Mouse (Mus musculus) liver, embryonic 13.5 days (tissue): ENCODE data around the gene Hmcn2. TPM values are rescaled to one million over a fixed set of nuclear protein-coding genes. Genes with fewer than 3 reads are reported as not detected.

ENCODE experiments used
- ATAC-seq: fragments of 200-750 bp; cut with Nextera tagmentation; 2 replicates; pipeline ENCODE4 v1.8.0; 2017; ENCODE audit warnings: low read depth, mild to moderate bottlenecking, moderate number of reproducible peaks, moderate library complexity
- DNase-seq: peaks from one replicate; pipeline ENCODE4 v3.0.0; 2022
- H3K27ac ChIP-seq: fragments of 300-500 bp; sonication (generic); 2 replicates; pipeline ENCODE4 v1.5.1; 2015; ENCODE audit warnings: moderate library complexity, mild to moderate bottlenecking, inconsistent platforms
- H3K27me3 ChIP-seq: fragments of 300-500 bp; sonication (generic); 2 replicates; pipeline ENCODE4 v1.6.1; 2015; ENCODE audit warnings: mild to moderate bottlenecking, inconsistent platforms
- H3K36me3 ChIP-seq: fragments of 300-500 bp; sonication (generic); 2 replicates; pipeline ENCODE4 v1.6.1; 2015; ENCODE audit warnings: mild to moderate bottlenecking, inconsistent platforms
- H3K4me1 ChIP-seq: fragments of 300-500 bp; sonication (generic); replicated peaks from 2 replicates; pipeline ENCODE4 v1.6.1; 2015; ENCODE audit warnings: inconsistent platforms
- H3K4me2 ChIP-seq: fragments of 300-500 bp; sonication (generic); 2 replicates; pipeline ENCODE4 v1.6.1; 2015; ENCODE audit warnings: inconsistent platforms, mild to moderate bottlenecking, moderate library complexity
- H3K4me3 ChIP-seq: fragments of 300-500 bp; sonication (generic); replicated peaks from 2 replicates; pipeline ENCODE4 v1.5.1; 2015; ENCODE audit warnings: mild to moderate bottlenecking, inconsistent platforms
- H3K9ac ChIP-seq: fragments of 300-500 bp; sonication (generic); 2 replicates; pipeline ENCODE4 v1.6.1; 2015; ENCODE audit warnings: mild to moderate bottlenecking, inconsistent platforms
- H3K9me3 ChIP-seq: fragments of 300-500 bp; sonication (generic); replicated peaks from 2 replicates; pipeline ENCODE4 v1.6.1; 2016; ENCODE audit warnings: inconsistent platforms
- WGBS: fragments of 180-500 bp; shearing (Covaris S2); methylation state at CpG from one replicate; pipeline ENCODE4 v1.1.7; 2015; ENCODE audit not compliant: insufficient replicate concordance; 5-methylcytosine and 5-hydroxymethylcytosine counted together
- polyA plus RNA-seq: library from polyadenylated mRNA; unstranded; fragments of >200 nt; fragmentation: Nextera tagmentation; extraction: Ambion mirVana; gene quantifications from 2 replicates; pipeline ENCODE4 v1.2.1, GENCODE M21; 2015

Gene Hmcn2
- polyA plus RNA-seq, 1 experiment from 2014 or later, result 0.25 TPM

- WGBS, result under 1% methylated on average over 48 of the region's 49 CpGs
- Histone ChIP-seq H3K27ac (peak within 1 kb of the TSS; percentile 9; the same call in 1 of the 2 replicates), H3K4me1 (peaks cover 43% of the 10 kb centered on the region), H3K27me3 (peaks cover 22% of the 10 kb centered on the region), H3K4me3 (peak within 1 kb of the TSS; percentile 62), H3K4me2 (peak within 1 kb of the TSS; percentile 79), H3K9me3 (no peaks in the 10 kb centered on the region), H3K9ac (peak within 1 kb of the TSS; percentile 72), H3K36me3 (no peaks in the 10 kb centered on the region)
- peak; percentile 84 for ATAC-seq
- DNase-seq, result peak; percentile 61
These were observed 155.9 kb downstream of the Hmcn2 start, which contains the start of gene Ass1 for GRCm38 (mm10) chr2:31469931-31470682. Ass1 (plus strand) TSS chr2:31470207.

GRCm38 (mm10) chr2:31470683-31471385 lies 156.6 kb downstream of the Hmcn2 start:
- DNase-seq (no peak), ATAC-seq (peak; percentile 35)
- Histone ChIP-seq H3K36me3 (no peaks in the 10 kb centered on the region), H3K27ac (peak overlapping the region; percentile 9; the same call in 1 of the 2 replicates), H3K4me2 (peak overlapping the region; percentile 79), H3K9me3 (no peaks in the 10 kb centered on the region), H3K4me1 (peaks cover 42% of the 10 kb centered on the region), H3K9ac (peak overlapping the region; percentile 72), H3K4me3 (peak overlapping the region; percentile 62), H3K27me3 (peaks cover 22% of the 10 kb centered on the region)
- WGBS, result 4% methylated on average over 18 of the region's 19 CpGs

DNA sequence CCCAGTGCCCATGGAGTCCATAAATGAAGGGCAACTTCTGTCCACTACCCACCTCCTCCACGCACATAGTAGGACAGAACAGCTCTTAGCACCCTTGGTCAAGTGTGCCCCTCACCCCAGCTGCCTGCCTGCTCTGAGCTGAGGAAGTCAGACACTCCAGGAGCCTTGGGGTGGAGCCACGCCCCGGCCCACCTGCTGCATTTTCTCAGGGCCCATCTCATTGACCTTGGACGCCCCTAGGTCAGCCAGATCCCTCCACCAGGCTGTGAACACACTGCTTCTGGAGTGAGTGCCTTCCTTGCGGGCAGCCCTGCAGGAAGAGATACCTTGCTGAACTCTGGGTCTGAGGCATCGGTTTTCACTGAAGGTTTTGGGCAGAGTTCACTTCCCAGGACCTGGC lies 157.4 kb downstream of the Hmcn2 start:
- Histone ChIP-seq H3K9ac (peak overlapping the region; percentile 72; the same call in 1 of the 2 replicates), H3K36me3 (no peaks in the 10 kb centered on the region), H3K4me2 (peak overlapping the region; percentile 79), H3K27me3 (peaks cover 22% of the 10 kb centered on the region), H3K4me1 (peaks cover 42% of the 10 kb centered on the region), H3K27ac (no peak overlapping the region), H3K9me3 (no peaks in the 10 kb centered on the region), H3K4me3 (0 out of 2 replicates have a peak overlapping the region, but pooled peaks have one; percentile 62)
- DNase-seq, result no peak
- 42% methylated on average over 6 of the region's 6 CpGs for WGBS
- ATAC-seq, result no peak

DNA sequence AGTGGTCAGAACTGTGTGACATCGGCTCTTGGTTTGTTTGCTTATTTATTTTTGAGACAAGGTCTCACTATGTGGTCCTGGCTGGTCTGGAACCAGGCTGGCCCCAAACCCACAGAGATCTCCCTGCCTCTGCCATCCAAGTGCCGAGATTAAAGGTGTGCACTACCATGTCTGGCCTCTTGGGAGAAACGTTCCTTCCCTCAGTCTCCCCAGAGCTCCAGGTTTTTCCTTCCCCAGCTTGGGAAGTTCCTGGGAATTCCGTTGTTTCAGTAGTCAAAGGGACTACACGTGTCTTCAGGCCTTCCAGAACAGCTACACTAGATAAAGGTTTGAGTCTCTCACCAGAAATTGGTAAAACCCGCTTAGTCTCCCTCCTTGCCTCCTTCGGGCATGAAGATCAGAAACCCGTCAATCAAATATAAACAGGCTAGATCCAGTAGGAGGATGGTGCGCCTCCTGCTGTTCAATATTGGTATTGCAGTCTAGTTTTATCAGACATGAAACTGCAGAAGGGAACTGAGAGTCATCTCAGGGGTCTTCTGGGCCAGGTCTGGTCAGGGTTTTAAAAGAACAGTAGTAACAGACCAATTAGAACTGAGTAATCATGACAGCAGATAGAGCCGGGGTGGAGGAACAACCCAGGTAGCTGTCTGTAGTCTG lies 158.3 kb downstream of the Hmcn2 start:
- no peaks in the 10 kb centered on the region for H3K36me3 ChIP-seq
- 34% methylated on average over 10 of the region's 10 CpGs for WGBS
- peak; percentile 34 for DNase-seq

DNA sequence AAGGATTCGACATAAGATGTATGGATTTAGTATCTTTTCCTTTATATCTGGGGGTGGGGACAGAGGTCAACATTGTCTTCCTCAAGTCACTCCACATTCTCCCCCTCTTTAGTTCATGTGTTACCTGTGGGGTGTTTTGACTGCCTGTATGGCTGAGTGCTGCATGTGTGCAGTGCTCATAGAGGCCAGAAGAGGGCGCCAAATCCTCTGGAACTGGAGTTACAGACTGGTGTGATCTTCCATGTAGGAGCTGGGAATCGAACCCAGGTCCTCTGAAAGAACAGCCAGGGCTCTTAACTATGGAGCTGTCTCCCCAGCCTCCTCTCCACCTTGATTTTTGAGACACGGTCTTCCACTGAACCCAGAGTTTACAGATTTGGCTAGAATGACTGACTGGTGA lies 159.7 kb downstream of the Hmcn2 start:
- DNase-seq (no peak), ATAC-seq (no peak)
- no peak overlapping the region for H3K9ac ChIP-seq
- H3K27me3 ChIP-seq, result peaks cover 16% of the 10 kb centered on the region; the same call in 1 of the 2 replicates
- H3K4me1 ChIP-seq, result peaks cover 38% of the 10 kb centered on the region
- H3K9me3 ChIP-seq, result no peaks in the 10 kb centered on the region
- no peak overlapping the region for H3K4me2 ChIP-seq
- peaks cover 3% of the 10 kb centered on the region for H3K36me3 ChIP-seq
- no peak overlapping the region for H3K27ac ChIP-seq
- WGBS, result 52% methylated on average over 4 of the region's 4 CpGs
- H3K4me3 ChIP-seq, result no peak overlapping the region

More for the DNA sequence above, 158.3 kb downstream of the Hmcn2 start:
- no peak overlapping the region for H3K9ac ChIP-seq
- H3K4me3 ChIP-seq, result no peak overlapping the region
- peaks cover 42% of the 10 kb centered on the region for H3K4me1 ChIP-seq
- no peak for ATAC-seq
- peaks cover 22% of the 10 kb centered on the region for H3K27me3 ChIP-seq
- H3K9me3 ChIP-seq, result no peaks in the 10 kb centered on the region
- H3K27ac ChIP-seq, result no peak overlapping the region
- H3K4me2 ChIP-seq, result peak overlapping the region; percentile 79; the same call in 1 of the 2 replicates

GRCm38 (mm10) chr2:31474686-31475085 lies 160.5 kb downstream of the Hmcn2 start:
- H3K4me3 ChIP-seq, result no peak overlapping the region
- no peak overlapping the region for H3K9ac ChIP-seq
- H3K27ac ChIP-seq, result no peak overlapping the region
- H3K27me3 ChIP-seq, result peaks cover 8% of the 10 kb centered on the region; the same call in 1 of the 2 replicates
- H3K9me3 ChIP-seq, result no peaks in the 10 kb centered on the region
- peaks cover 11% of the 10 kb centered on the region for H3K36me3 ChIP-seq
- no peak for ATAC-seq
- 69% methylated on average over 5 of the region's 5 CpGs for WGBS
- H3K4me2 ChIP-seq, result no peak overlapping the region
- DNase-seq, result no peak
- H3K4me1 ChIP-seq, result peaks cover 35% of the 10 kb centered on the region

DNA sequence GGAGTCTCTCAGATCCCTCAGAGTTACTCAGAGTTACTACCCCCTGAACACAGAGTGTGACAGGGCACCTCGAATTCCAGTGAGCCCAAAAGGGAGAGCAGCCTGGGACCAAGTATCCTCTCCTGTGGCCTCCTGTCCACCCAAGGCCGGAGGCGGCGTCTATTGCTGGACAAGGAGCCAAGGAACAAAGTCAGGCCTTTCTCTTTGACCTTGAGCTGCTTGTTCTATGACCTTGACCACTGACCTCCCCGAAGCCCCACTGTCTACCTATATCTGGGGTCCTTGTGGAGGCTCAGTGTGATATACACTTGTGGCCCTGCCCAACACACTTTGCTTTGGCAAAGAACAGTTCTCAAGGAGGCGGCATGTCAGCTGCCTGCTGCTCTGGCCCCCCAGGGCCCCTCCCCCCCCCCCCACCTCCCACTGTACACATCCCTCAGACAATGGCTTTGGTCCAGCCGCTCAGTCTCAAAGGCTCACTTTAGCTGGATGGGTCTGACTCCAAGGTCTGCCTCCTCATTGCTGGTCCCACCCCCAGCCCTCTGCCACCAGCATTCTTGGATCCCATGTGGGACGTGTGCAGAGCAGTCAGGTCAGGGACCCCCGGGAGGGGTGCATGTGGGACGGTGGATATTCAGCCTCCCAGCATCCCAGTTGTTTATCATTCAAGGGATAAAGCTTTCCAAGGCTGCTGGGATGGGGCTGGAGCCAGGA lies 162.0 kb downstream of the Hmcn2 start:
- no peak for ATAC-seq

DNA sequence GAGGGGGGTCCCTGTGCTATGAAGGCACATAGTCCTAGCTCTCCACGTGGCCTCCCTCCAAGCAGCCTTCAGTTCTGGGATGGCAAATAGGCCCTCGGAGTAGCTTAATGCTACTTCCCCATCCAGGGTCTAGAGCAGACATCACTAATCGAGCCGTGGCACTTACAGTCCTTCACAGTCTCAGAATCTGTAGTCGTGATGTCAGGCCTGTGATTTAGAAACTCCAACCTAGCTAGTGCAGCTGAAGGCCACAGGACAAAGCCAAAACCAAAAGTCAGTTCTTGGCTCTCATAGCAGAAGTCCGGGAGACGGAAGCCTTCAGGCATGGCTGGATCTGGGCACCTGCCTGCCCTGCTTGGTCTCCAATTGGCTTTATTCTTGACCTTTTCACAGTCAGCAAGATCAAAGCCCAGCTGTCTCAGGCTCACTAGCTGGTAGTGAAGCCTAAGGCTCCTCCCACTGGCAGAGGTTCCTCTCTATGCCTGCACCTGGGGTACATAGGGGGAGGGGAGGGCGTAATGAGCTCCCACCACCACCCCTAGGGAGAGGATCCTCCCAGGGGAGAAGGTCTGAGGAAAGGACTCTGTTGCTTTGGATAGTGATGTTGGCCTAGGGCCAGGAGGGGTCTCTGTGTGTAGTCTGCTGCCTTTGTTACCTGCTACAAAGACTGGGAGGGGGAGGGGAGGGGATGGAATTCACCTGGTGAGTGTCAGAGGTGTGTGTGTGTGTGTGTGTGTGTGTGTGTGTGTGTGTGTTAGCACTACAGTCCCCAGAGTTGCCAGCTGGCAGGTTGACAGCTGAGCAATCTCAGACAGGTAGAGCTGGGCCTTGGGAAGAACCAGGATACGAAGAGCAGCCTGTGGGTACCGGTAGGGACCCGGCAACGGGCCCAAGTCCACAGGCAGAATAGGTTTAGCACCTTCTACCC lies 163.3 kb downstream of the Hmcn2 start:
- ATAC-seq (no peak), DNase-seq (no peak)
- 71% methylated on average over 12 of the region's 12 CpGs for WGBS
- Histone ChIP-seq H3K27ac (no peak overlapping the region), H3K9me3 (no peaks in the 10 kb centered on the region), H3K4me1 (peaks cover 7% of the 10 kb centered on the region; the same call in 1 of the 2 replicates), H3K36me3 (peaks cover 22% of the 10 kb centered on the region), H3K27me3 (no peaks in the 10 kb centered on the region), H3K4me2 (no peak overlapping the region), H3K4me3 (no peak overlapping the region), H3K9ac (no peak overlapping the region)

More for the DNA sequence above, 162.0 kb downstream of the Hmcn2 start:
- Histone ChIP-seq H3K4me2 (no peak overlapping the region), H3K9ac (no peak overlapping the region), H3K9me3 (no peaks in the 10 kb centered on the region), H3K4me1 (peaks cover 19% of the 10 kb centered on the region), H3K36me3 (peaks cover 18% of the 10 kb centered on the region), H3K27me3 (0 out of 2 replicates have a peak, but pooled peaks cover 4% of the 10 kb centered on the region), H3K27ac (no peak overlapping the region), H3K4me3 (no peak overlapping the region)
- WGBS, result 60% methylated on average over 10 of the region's 10 CpGs
- no peak for DNase-seq

- Histone ChIP-seq H3K4me3 (no peak overlapping the region), H3K4me2 (no peak overlapping the region), H3K27me3 (no peaks in the 10 kb centered on the region), H3K27ac (no peak overlapping the region), H3K9ac (no peak overlapping the region), H3K36me3 (peaks cover 39% of the 10 kb centered on the region), H3K4me1 (no peaks in the 10 kb centered on the region), H3K9me3 (no peaks in the 10 kb centered on the region)
- WGBS, result 29% methylated on average over 8 of the region's 8 CpGs
- DNase-seq (peak; percentile 58), ATAC-seq (peak; percentile 45; the same call in 1 of the 2 replicates)
These were observed 168.8 kb downstream of the Hmcn2 start for GRCm38 (mm10) chr2:31482914-31483575.
